Mouse (Mus musculus): ENCODE measurements around the gene Nipal1. TPM values are rescaled to one million over a fixed set of nuclear protein-coding genes. Genes with fewer than 3 reads are reported as not detected.
A peak's percentile ranks its signal among the peaks of the same experiment; 100 is the strongest.

Nipal1 gene
- polyA plus RNA-seq, 1 experiment from 2014 or later: not detected

DNA sequence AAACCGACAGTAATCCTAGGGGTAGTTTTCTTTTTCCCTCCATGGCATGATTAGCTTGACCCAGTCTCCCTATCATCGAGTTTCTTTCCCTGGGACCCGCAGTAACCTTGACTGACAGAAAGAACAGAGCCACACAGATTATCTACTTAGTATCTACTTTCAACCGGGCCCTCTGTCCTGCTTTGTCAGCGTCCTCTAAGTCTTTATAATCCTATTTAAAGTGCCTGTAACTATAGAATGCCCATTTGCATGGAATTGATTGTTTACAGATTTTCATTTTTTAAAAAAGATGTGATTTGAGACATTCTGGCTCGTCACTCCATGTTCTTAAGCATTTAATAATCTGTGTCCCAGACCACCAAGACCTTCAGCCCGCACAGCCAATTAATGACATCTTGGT lies 3.9 kb upstream of the Nipal1 start:
- ATAC-seq: no peak
- H3K36me3 ChIP-seq (ENCODE audit: control insufficient read depth, insufficient read depth): no peaks in the 10 kb centered on the region
- 45% methylated on average over 7 of the region's 7 CpGs for WGBS

DNA sequence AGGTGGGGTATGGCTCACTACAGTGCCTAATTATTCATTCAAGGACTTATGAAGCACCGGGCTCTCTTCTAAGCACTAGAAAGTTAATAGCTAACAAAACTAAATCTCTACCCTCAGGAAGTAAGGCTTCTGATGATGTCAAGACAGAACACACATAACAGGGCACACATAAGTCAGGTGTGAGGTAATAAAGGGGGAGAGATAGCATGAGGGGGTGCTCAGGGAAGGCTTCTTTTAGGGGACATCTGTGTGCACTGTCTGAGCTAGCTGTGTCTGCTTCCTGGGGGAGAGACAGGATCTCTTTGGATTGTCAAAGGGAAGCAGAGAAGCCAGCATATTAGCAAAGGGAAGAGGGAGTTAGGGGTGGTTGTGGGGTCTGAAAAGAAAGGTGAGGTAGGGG lies 3.4 kb upstream of the Nipal1 start, which contains the start of gene Cnga1:
Cnga1 (minus strand) TSS at position 101 of the 400 bp plus-strand sequence.
- H3K4me3 ChIP-seq (replicated peaks; ENCODE audit: low read length): no peak within 1 kb of the TSS
- H3K4me1 ChIP-seq (replicated peaks; ENCODE audit: control insufficient read depth, insufficient read depth, low read length): peaks cover 13% of the 10 kb centered on the region
- no peak within 1 kb of the TSS for H3K9ac ChIP-seq (replicated peaks; ENCODE audit: low read depth, low read length)
- no peak within 1 kb of the TSS for H3K27ac ChIP-seq (ENCODE audit: low read length)
- no peaks in the 10 kb centered on the region for H3K9me3 ChIP-seq (ENCODE audit: control insufficient read depth, low read length)
- no peak for ATAC-seq
- no peak within 1 kb of the TSS for H3K4me2 ChIP-seq (ENCODE audit: low read length)
- 51% methylated on average over 1 of the region's 1 CpGs for WGBS
- peaks cover 18% of the 10 kb centered on the region for H3K27me3 ChIP-seq (replicated peaks; ENCODE audit: control insufficient read depth, insufficient read depth, low read length)
- no peaks in the 10 kb centered on the region for H3K36me3 ChIP-seq (ENCODE audit: control insufficient read depth, insufficient read depth)

More for the DNA sequence above, 3.9 kb upstream of the Nipal1 start:
- Histone ChIP-seq H3K27me3 (replicated peaks; ENCODE audit: control insufficient read depth, insufficient read depth, low read length) (peaks cover 13% of the 10 kb centered on the region), H3K4me2 (ENCODE audit: low read length) (no peak overlapping the region), H3K9me3 (ENCODE audit: control insufficient read depth, low read length) (no peaks in the 10 kb centered on the region), H3K4me3 (replicated peaks; ENCODE audit: low read length) (no peak overlapping the region), H3K9ac (replicated peaks; ENCODE audit: low read depth, low read length) (no peak overlapping the region), H3K4me1 (replicated peaks; ENCODE audit: control insufficient read depth, insufficient read depth, low read length) (peaks cover 13% of the 10 kb centered on the region), H3K27ac (ENCODE audit: low read length) (no peak overlapping the region)

DNA sequence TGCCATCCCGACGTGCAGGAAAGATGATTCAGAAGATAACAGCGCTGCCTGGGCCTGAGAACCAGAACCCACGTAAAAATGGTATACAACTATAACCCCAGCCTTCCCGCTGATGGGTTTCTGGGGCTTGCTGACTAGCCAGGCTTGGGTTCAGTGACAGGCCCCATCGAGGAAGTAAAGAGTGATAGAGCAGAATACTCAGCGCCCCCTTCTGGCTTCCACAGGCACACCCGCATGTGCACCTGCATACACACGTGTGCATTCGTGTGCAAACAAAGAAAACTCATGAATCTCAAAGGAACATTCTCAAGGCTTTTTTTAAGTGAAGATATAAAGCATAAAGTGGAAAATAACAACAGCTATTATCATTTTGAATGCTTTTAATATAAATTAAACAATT lies 1.5 kb upstream of the Nipal1 start:
- peaks cover 13% of the 10 kb centered on the region for H3K4me1 ChIP-seq (replicated peaks; ENCODE audit: control insufficient read depth, insufficient read depth, low read length)
- no peaks in the 10 kb centered on the region for H3K9me3 ChIP-seq (ENCODE audit: control insufficient read depth, low read length)
- no peak overlapping the region for H3K4me3 ChIP-seq (replicated peaks; ENCODE audit: low read length)
- H3K9ac ChIP-seq (replicated peaks; ENCODE audit: low read depth, low read length): no peak overlapping the region
- ATAC-seq: no peak
- H3K27ac ChIP-seq (ENCODE audit: low read length): no peak overlapping the region
- H3K27me3 ChIP-seq (replicated peaks; ENCODE audit: control insufficient read depth, insufficient read depth, low read length): peaks cover 18% of the 10 kb centered on the region
- H3K36me3 ChIP-seq (ENCODE audit: control insufficient read depth, insufficient read depth): no peaks in the 10 kb centered on the region
- WGBS: 41% methylated on average over 10 of the region's 10 CpGs
- no peak overlapping the region for H3K4me2 ChIP-seq (ENCODE audit: low read length)

DNA sequence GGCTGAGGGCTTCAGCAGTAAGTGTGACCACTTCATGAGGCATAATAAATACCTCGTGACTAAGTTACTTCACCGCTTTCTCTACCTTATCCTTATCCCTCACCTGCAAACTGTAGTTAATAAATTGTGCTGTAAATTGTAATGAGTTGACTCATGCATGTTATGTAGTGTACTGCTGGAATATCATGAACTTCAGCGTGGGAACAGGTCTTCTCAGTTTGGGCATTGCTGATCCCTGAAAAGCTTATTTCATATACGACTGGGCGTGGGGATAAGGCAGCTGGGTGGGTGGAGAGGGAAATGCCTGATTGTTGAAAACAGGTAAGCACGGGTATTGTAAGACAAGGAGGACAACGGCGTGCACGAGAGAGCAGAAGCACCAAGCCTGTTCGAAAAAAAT lies 599 bp upstream of the Nipal1 start:
- no peak; the same call in 1 of the 2 replicates for ATAC-seq
- no peaks in the 10 kb centered on the region for H3K9me3 ChIP-seq (ENCODE audit: control insufficient read depth, low read length)
- H3K4me2 ChIP-seq (ENCODE audit: low read length): peak overlapping the region; percentile 97
- peaks cover 13% of the 10 kb centered on the region for H3K4me1 ChIP-seq (replicated peaks; ENCODE audit: control insufficient read depth, insufficient read depth, low read length)
- no peaks in the 10 kb centered on the region for H3K36me3 ChIP-seq (ENCODE audit: control insufficient read depth, insufficient read depth)
- peak overlapping the region; percentile 26; the same call in 1 of the 2 replicates for H3K9ac ChIP-seq (replicated peaks; ENCODE audit: low read depth, low read length)
- peak overlapping the region; percentile 54 for H3K4me3 ChIP-seq (replicated peaks; ENCODE audit: low read length)
- WGBS: 26% methylated on average over 10 of the region's 10 CpGs
- H3K27ac ChIP-seq (ENCODE audit: low read length): no peak overlapping the region
- peaks cover 18% of the 10 kb centered on the region for H3K27me3 ChIP-seq (replicated peaks; ENCODE audit: control insufficient read depth, insufficient read depth, low read length)

DNA sequence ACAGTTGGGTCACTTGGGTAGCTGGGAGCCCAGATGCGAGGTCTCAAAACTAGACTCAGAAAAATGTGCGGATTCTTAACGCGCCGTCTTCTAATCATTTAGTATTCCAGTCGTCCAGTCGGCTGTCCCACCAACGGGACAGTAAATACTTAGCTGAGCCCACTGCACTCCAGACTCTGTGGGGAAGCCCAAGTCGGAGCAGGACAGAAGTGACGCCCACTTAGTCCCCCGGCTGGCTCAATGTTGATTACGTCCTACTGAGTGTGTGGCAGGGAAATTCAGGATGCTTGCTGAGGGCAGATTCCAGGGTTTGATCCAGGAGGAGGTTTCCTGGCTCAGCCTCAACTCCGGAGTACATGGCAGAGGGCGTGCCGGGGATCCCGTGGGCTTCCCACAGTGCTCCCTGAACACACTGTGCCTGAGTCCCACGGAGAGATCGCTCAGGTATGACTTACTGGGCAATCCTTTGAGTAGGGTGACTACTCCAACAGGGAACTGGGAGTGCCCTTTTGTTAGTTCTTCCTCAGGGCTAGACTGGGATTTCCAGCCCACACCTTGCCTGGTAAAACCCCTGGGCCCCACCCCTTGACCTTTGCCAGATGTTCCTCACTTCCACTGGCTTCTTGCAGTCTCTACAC lies 482 bp downstream of the Nipal1 start:
- peak overlapping the region; percentile 26; the same call in 1 of the 2 replicates for H3K9ac ChIP-seq (replicated peaks; ENCODE audit: low read depth, low read length)
- no peaks in the 10 kb centered on the region for H3K9me3 ChIP-seq (ENCODE audit: control insufficient read depth, low read length)
- peak; percentile 64 for ATAC-seq
- no peak overlapping the region for H3K27ac ChIP-seq (ENCODE audit: low read length)
- WGBS: 6% methylated on average over 18 of the region's 18 CpGs
- peaks cover 18% of the 10 kb centered on the region for H3K27me3 ChIP-seq (replicated peaks; ENCODE audit: control insufficient read depth, insufficient read depth, low read length)
- peak overlapping the region; percentile 54 for H3K4me3 ChIP-seq (replicated peaks; ENCODE audit: low read length)
- no peaks in the 10 kb centered on the region for H3K36me3 ChIP-seq (ENCODE audit: control insufficient read depth, insufficient read depth)
- peaks cover 13% of the 10 kb centered on the region for H3K4me1 ChIP-seq (replicated peaks; ENCODE audit: control insufficient read depth, insufficient read depth, low read length)
- peak overlapping the region; percentile 97 for H3K4me2 ChIP-seq (ENCODE audit: low read length)

DNA sequence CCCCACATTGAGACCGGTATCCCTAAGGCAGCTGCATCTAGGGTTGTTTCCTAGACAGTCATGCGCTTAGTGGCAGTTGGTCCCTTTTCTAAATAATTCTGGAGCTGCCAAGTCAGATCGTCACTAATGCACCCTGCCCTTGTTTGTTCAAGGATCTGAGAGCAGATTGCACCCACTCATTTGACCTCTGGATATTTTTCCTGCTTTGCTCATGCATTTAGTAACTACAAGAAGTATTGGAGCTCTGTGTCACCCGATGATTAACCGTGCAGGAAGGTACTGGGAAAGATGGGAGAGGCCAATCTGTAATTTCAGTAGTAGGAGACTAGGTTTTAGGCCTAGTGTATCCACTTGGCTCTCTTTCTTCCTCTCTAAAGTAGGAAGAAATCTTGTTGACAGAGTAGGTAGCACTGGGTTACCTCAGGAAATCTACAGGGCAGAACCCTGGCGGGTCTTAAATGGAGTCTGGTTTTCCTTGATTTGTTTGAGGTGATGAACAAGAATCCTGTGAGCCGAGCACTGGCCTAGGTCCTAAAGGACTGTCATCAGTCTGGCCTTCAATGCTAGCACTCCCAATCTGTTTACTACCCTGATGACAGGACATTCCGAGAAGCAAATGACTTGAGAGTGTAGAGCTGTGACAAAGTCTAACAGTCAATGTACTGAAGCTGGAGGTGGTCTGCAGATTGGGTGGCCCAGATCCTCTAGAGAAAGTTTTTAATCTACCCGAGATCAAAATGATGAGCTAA lies 1.6 kb downstream of the Nipal1 start:
- H3K36me3 ChIP-seq (ENCODE audit: control insufficient read depth, insufficient read depth): no peaks in the 10 kb centered on the region
- ATAC-seq: no peak
- no peak overlapping the region for H3K9ac ChIP-seq (replicated peaks; ENCODE audit: low read depth, low read length)
- H3K27ac ChIP-seq (ENCODE audit: low read length): no peak overlapping the region
- 89% methylated on average over 9 of the region's 9 CpGs for WGBS
- no peak overlapping the region for H3K4me2 ChIP-seq (ENCODE audit: low read length)
- no peaks in the 10 kb centered on the region for H3K9me3 ChIP-seq (ENCODE audit: control insufficient read depth, low read length)
- H3K4me3 ChIP-seq (replicated peaks; ENCODE audit: low read length): no peak overlapping the region
- H3K27me3 ChIP-seq (replicated peaks; ENCODE audit: control insufficient read depth, insufficient read depth, low read length): peaks cover 18% of the 10 kb centered on the region
- H3K4me1 ChIP-seq (replicated peaks; ENCODE audit: control insufficient read depth, insufficient read depth, low read length): peaks cover 13% of the 10 kb centered on the region

DNA sequence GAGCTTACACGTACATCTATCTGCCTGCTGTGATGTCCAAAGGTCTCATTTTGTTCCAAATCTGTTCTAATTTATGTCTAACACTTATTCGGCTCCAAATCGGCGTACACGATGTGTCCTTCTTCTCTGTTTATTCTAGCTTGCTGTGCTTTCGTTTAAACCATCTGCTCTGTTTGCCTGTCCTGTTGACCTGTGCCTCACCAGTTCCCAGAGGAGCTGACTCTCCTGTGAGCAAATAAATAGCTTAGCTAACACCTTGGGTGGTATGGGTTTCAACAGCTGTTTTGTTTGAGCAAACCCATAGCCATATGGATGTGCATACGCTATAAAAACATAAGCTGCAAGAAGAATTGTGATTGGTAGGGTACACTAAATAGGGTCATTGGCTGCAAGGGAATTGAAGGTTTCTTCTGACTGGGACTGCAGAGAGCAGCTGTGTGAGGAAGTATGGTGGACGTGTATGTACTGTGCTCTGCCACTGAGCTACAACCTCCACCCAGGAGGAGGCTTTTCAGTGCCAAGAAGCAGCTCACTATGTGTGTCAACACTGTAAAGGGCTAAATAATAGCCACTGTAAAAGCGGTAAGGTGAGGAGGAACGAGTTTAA lies 5.6 kb downstream of the Nipal1 start:
- 51% methylated on average over 10 of the region's 10 CpGs for WGBS
- H3K9me3 ChIP-seq (ENCODE audit: control insufficient read depth, low read length): no peaks in the 10 kb centered on the region
- H3K27ac ChIP-seq (ENCODE audit: low read length): no peak overlapping the region
- peaks cover 9% of the 10 kb centered on the region for H3K27me3 ChIP-seq (replicated peaks; ENCODE audit: control insufficient read depth, insufficient read depth, low read length)
- no peak overlapping the region for H3K4me2 ChIP-seq (ENCODE audit: low read length)
- H3K4me1 ChIP-seq (replicated peaks; ENCODE audit: control insufficient read depth, insufficient read depth, low read length): no peaks in the 10 kb centered on the region; the same call in 1 of the 2 replicates
- no peaks in the 10 kb centered on the region for H3K36me3 ChIP-seq (ENCODE audit: control insufficient read depth, insufficient read depth)
- no peak overlapping the region for H3K4me3 ChIP-seq (replicated peaks; ENCODE audit: low read length)
- no peak overlapping the region for H3K9ac ChIP-seq (replicated peaks; ENCODE audit: low read depth, low read length)
- peak; percentile 68 for ATAC-seq

DNA sequence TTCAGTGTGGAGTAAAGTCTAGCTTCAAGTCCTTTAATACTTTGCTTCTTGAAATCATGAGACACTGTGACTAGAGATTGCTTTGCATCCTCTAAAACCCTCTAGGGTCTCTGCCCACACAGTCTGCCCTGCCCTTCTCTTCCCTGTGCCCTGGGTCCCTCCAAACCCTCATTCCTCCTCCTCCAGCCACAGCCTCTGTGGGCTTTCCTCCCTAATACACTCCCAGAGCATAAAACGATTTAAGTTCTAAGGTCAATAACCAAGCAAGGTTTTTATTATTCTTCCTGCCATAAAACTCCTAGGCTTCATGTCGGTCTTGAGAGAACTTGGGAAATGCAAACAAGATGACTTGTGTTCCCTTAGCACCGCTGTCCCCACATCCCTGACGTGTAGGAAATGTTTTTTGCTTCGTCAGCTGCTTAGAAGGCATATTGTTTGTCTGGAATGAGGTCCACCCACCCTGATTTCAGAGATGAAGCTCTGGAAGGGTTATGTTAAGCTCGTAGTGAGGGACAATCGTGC lies 8.7 kb downstream of the Nipal1 start:
- Histone ChIP-seq H3K4me2 (ENCODE audit: low read length) (no peak overlapping the region), H3K27ac (ENCODE audit: low read length) (no peak overlapping the region), H3K9me3 (ENCODE audit: control insufficient read depth, low read length) (no peaks in the 10 kb centered on the region), H3K27me3 (replicated peaks; ENCODE audit: control insufficient read depth, insufficient read depth, low read length) (no peaks in the 10 kb centered on the region; the same call in 1 of the 2 replicates), H3K4me3 (replicated peaks; ENCODE audit: low read length) (no peak overlapping the region), H3K9ac (replicated peaks; ENCODE audit: low read depth, low read length) (no peak overlapping the region), H3K4me1 (replicated peaks; ENCODE audit: control insufficient read depth, insufficient read depth, low read length) (no peaks in the 10 kb centered on the region), H3K36me3 (ENCODE audit: control insufficient read depth, insufficient read depth) (no peaks in the 10 kb centered on the region)
- no peak for ATAC-seq
- WGBS: 64% methylated on average over 7 of the region's 7 CpGs

DNA sequence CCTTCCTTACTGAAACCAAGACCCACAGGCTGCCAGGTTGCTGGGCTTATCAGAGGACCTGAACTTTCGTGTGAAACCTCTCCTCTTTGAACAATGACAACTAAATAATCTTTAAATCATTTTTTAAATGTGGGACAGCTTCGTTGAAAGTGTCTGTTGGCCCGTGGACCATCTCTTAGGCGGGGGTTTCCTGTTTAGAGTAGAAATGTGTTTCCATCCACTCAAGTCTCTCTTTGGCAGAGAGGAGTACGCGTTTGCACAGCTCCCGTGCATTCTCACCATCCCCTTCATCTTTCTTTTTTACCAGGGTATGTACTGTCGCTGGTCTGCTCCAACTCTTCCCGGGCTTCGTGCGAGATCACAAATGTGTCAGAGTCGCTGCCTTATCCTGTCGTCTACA lies 10.8 kb downstream of the Nipal1 start:
- Histone ChIP-seq H3K27ac (ENCODE audit: low read length) (no peak overlapping the region), H3K27me3 (replicated peaks; ENCODE audit: control insufficient read depth, insufficient read depth, low read length) (no peaks in the 10 kb centered on the region; the same call in 1 of the 2 replicates), H3K4me3 (replicated peaks; ENCODE audit: low read length) (no peak overlapping the region), H3K4me1 (replicated peaks; ENCODE audit: control insufficient read depth, insufficient read depth, low read length) (no peaks in the 10 kb centered on the region), H3K4me2 (ENCODE audit: low read length) (no peak overlapping the region), H3K9me3 (ENCODE audit: control insufficient read depth, low read length) (no peaks in the 10 kb centered on the region), H3K9ac (replicated peaks; ENCODE audit: low read depth, low read length) (no peak overlapping the region), H3K36me3 (ENCODE audit: control insufficient read depth, insufficient read depth) (no peaks in the 10 kb centered on the region)
- ATAC-seq: no peak
- 89% methylated on average over 13 of the region's 13 CpGs for WGBS

All from forebrain, embryonic 16.5 days (tissue).